ENCODE assay signal across 9 mouse cellular contexts in genomic region chr1:136130107-136130506, GRCm38 (mm10). TPM values are rescaled to one million over a fixed set of nuclear protein-coding genes. Genes with fewer than 3 reads are reported as not detected.
DNase-seq lines count a peak whose midpoint lies in the region; ATAC-seq lines count a peak whose summit lies in the region.
"Had no signal": no experiment of that assay in that cellular context is flagged by ENCODE, and none has a peak within 500 bp of the region (broad histone marks: within the 10 kb centered on the region; RNA-seq: fewer than 3 reads in every experiment).

No protein-coding gene starts in this region.

- no peaks in the 10 kb centered on the region for H3K27me3 ChIP-seq in embryonic facial prominence, embryonic 14.5 days (replicated peaks; ENCODE audit: control insufficient read depth, insufficient read depth, low read length)
- H3K27me3 ChIP-seq in limb, embryonic 11.5 days (ENCODE audit: control insufficient read depth, insufficient read depth, low read length), result no peaks in the 10 kb centered on the region

- no peak overlapping the region for H3K9ac ChIP-seq in embryonic facial prominence, embryonic 14.5 days (ENCODE audit: low read depth, low read length)
- H3K9ac ChIP-seq in limb, embryonic 11.5 days (ENCODE audit: low read length), result no peak overlapping the region

- no peaks in the 10 kb centered on the region for H3K36me3 ChIP-seq in embryonic facial prominence, embryonic 14.5 days (ENCODE audit: control insufficient read depth, insufficient read depth, low read length)
- H3K36me3 ChIP-seq in limb, embryonic 11.5 days (ENCODE audit: control insufficient read depth, insufficient read depth, low read length), result no peaks in the 10 kb centered on the region

- peaks cover 53% of the 10 kb centered on the region for H3K4me1 ChIP-seq in embryonic facial prominence, embryonic 14.5 days (ENCODE audit: control insufficient read depth, insufficient read depth, low read length)
- H3K4me1 ChIP-seq in limb, embryonic 11.5 days (ENCODE audit: control insufficient read depth, insufficient read depth, low read length), result peaks cover 42% of the 10 kb centered on the region

- 0 out of 2 replicates have a peak overlapping the region, but pooled peaks have one; percentile 97 for H3K4me2 ChIP-seq in embryonic facial prominence, embryonic 14.5 days (ENCODE audit: low read depth, low read length)
- H3K4me2 ChIP-seq in limb, embryonic 11.5 days (ENCODE audit: low read depth, severe bottlenecking), result peak overlapping the region; percentile 77

- no peaks in the 10 kb centered on the region for H3K9me3 ChIP-seq in embryonic facial prominence, embryonic 14.5 days (ENCODE audit: control insufficient read depth, low read length)
- H3K9me3 ChIP-seq in limb, embryonic 11.5 days (ENCODE audit: control insufficient read depth, low read length), result no peaks in the 10 kb centered on the region

- intact Hi-C loops in heart, postnatal 25 days (cut with DNase I), result no loop called here

- WGBS in embryonic facial prominence, embryonic 14.5 days, result 62% methylated on average over 3 of the region's 3 CpGs
- WGBS in limb, embryonic 11.5 days, result 56% methylated on average over 3 of the region's 3 CpGs

- no peak for ATAC-seq in embryonic facial prominence, embryonic 14.5 days (ENCODE audit: low read depth)
- ATAC-seq in limb, embryonic 11.5 days (ENCODE audit: insufficient number of reproducible peaks, low FRiP score, low TSS enrichment, low read depth), result no peak

- H3K4me3 ChIP-seq in embryonic facial prominence, embryonic 14.5 days (ENCODE audit: low read depth, low read length), result no peak overlapping the region
- no peak overlapping the region for H3K4me3 ChIP-seq in limb, embryonic 11.5 days (ENCODE audit: low read depth, low read length)

- no peak overlapping the region for H3K27ac ChIP-seq in embryonic facial prominence, embryonic 14.5 days (replicated peaks; ENCODE audit: low read depth, low read length)
- 0 out of 2 replicates have a peak overlapping the region, but pooled peaks have one; percentile 45 for H3K27ac ChIP-seq in limb, embryonic 11.5 days (replicated peaks; ENCODE audit: low read depth, low read length)

- peak; percentile 92 for DNase-seq in heart, adult 11 months
- DNase-seq in heart, postnatal 25 days (ENCODE audit: low spot score), result no peak
- peak; percentile 63 for DNase-seq in 3134 (ENCODE audit: extremely low read depth, insufficient read length, low spot score)
- DNase-seq in embryonic facial prominence, embryonic 14.5 days (ENCODE audit: low spot score), result no peak
- peak; percentile 27 for DNase-seq in limb, embryonic 11.5 days (ENCODE audit: low spot score)
- DNase-seq in embryo, embryonic 10 days (ENCODE audit: low spot score), result no peak
- no peak for DNase-seq in urinary bladder, postnatal 10 days (ENCODE audit: low spot score)
- DNase-seq in thymus, adult 18-20 months, result no peak
- DNase-seq: kidney, postnatal 25 days had no signal

RNA-seq across cellular contexts. Expression of gene Kif21b, which starts 1.1 kb away (rescaled TPM):
- total RNA-seq in heart, postnatal 25 days (2021), result under 1 TPM; 0.75 TPM
- polyA plus RNA-seq in embryonic facial prominence, embryonic 14.5 days (2014; fragmentation: Nextera tagmentation; extraction: Ambion mirVana), result 2.8 and 3.3 TPM in 2 replicates
- 8.9 and 10.2 TPM in 2 replicates for polyA plus RNA-seq in limb, embryonic 11.5 days (2014; fragmentation: Nextera tagmentation; extraction: Ambion mirVana)

Comparison
In these comparisons a context has a peak if more than half of its experiments do, and no peak if none do; other contexts are left out.
1. DNase-seq: peak in heart, adult 11 months (single experiment), 3134 (single experiment) and limb, embryonic 11.5 days (single experiment); none in heart, postnatal 25 days (single experiment), embryonic facial prominence, embryonic 14.5 days (single experiment), embryo, embryonic 10 days (single experiment), urinary bladder, postnatal 10 days (single experiment) and thymus, adult 18-20 months (0 of 2).